Mouse (Mus musculus) left cerebral cortex, adult 11 months (tissue): ENCODE results near the gene Ctu2.

Source experiments
- DNase-seq: peaks from one replicate; pipeline ENCODE4 v3.0.0; 2022; ENCODE audit warnings: low spot score

The Ctu2 gene

GRCm38 (mm10) chr8:122475580-122476320 is at the start of gene Ctu2, which contains the start of gene Rnf166:
Gene Ctu2, plus strand, starts transcription at chr8:122476143.
Gene Rnf166, minus strand, starts transcription at chr8:122476064.
- DNase-seq: peak; percentile 85

DNA sequence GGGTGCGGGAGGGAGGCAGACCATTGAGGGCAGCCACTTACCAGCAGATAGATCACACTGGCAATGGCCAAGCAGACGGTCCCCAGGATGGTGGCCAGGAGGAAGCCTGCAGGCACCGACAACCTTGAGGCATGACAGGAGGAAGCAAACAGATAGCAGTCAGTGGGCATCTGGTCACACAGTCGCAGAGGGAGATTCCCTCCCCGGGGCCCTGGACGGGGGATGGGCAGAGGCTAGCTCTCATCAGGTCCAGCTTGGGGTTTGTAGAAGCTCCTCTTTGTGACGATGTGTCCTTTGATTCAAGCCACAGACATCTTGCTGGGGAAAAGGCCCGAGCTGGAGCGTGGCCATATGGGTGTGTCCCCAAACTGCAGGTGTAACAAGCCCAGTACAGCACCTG is 49.8 kb upstream of the Ctu2 start:
- DNase-seq: no peak

- no peak for DNase-seq
Observed at GRCm38 (mm10) chr8:122427607-122428006, 48.3 kb upstream of the Ctu2 start.

DNA sequence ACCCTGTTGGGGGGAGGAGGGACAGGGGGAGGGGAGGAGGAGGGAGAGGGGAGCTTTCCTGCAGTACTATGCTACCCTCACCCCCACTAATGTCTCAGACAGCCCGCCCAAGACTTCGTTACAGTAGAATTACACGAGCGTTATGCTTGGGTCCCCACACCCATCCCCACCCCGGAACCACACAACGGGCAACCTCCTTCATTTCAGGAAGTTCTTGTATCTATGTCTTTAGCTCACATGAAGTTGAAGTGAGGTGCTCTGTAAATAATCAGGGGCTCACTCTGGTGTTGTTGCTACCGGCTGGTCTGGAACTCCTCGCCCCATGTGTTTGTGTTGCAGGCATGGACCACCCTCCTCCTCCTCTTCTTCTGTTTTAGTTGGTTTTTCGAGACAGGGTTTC is 47.8 kb upstream of the Ctu2 start:
- DNase-seq: no peak

DNA sequence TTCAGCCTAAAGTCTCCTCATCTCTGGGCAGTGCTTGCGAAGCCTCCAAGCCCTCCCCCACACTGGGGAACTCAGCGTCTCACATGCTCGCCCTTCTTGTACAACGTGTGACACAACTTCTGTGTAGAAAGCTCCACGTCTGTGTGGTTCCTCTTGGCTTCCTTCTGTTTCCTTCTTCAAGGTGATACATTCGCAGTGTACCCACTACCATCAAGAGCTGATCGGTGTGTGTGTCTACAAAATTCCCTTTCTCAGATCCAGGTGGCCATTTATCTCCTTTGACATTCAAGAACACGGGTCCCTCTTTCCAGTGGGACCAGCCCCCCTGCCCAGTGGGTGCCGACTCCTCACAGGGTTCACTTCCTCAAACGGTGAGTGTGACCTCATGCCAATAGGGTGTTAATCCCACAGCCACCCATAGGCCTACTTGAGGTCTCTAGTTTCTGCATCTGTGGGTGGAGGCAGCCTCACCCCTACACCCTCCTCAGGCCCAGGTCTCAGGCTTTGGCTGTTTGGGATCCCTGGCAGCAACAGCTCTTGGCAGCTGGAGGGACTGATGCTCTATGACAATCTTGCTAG is 45.8 kb upstream of the Ctu2 start:
- no peak for DNase-seq

- DNase-seq: no peak
Observed at GRCm38 (mm10) chr8:122430646-122431045, 45.3 kb upstream of the Ctu2 start.

DNA sequence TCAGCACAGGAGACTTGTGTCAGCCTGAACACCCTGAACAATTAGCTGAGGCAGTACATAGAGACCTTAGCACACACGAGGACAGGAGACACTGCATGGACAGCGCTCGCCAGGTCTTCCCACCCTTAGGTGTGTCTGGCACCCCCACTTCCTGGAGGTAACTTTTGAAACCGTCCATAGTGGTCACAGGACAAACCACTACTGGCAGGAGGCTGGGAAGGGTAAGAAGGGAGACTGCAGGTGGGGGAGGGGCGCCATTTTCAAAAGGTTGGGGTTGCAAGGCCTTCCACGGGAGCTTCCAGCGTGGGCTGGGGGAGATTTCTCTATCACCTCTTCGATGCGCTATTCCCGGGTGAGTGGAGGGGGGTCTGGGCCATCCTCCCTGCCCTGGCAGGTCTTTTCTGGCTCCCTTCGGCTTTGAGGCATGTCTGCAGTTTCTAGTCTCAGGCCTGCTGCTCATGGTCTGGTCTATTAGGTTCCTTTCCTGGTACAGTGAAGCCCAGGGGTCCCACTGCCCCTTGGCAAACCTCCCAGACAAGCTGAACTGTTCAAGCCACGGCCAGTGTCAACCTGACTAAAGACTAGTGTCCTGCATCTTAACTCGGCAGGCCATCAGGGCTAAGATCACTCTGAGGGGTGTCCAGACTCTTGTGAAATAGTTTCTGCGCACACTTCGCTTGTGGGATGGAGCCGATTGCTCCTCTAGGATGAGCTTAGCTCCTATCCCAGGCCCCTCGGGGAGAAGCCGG is 44.1 kb upstream of the Ctu2 start:
- DNase-seq: no peak

- no peak for DNase-seq
Observed at GRCm38 (mm10) chr8:122432443-122433268, 43.3 kb upstream of the Ctu2 start, which contains the start of gene Cyba. Gene Cyba, minus strand, starts transcription at chr8:122432930.

- no peak for DNase-seq
Observed at GRCm38 (mm10) chr8:122433269-122433905, 42.6 kb upstream of the Ctu2 start.

DNA sequence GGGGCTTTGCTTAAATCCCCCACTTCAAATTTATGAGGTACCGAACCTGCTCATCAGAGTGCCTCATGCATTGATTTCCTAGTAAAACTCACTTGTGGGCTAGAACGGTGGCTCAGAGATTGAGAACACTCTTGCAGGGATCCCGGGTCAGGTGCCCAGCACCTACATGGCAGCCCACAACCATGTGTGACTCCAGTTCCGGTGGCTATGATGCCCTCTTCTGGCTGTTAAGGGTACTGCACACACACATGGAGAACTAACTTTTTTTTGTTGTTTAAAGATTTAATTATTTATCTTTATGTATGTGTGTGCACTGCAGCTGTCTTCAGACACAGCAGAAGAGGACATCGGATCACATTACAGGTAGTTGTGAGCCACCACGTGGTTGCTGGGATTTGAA is 40.6 kb upstream of the Ctu2 start:
- DNase-seq: no peak

- no peak for DNase-seq
Observed at GRCm38 (mm10) chr8:122436146-122436545, 39.8 kb upstream of the Ctu2 start.

DNA sequence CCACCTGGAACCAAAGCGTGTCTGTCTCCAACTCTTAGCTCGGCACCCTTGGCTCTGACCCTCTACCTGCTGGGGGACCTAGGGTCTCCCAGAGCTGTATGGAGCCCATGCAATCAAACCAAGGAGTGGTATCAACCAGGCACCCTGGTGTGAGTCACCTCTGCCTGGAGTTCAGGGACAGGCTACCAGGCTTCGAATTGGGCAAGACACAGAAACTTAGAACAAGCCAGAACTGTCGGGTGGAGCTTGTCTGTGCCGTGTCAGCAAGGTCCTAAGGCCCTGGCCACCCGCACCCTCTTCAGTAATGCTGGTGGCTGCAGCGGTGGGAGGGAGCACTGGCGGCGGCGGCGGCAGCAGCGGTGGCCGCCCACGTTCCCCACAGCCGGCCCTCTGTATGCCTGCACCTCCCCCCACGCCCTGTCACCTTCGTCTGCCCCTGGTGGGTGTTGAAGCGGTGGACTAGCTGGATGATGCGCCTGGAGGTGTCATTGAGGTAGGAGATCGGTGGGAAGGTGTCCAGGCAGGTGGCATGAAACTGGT is 39.3 kb upstream of the Ctu2 start:
- DNase-seq: no peak

DNA sequence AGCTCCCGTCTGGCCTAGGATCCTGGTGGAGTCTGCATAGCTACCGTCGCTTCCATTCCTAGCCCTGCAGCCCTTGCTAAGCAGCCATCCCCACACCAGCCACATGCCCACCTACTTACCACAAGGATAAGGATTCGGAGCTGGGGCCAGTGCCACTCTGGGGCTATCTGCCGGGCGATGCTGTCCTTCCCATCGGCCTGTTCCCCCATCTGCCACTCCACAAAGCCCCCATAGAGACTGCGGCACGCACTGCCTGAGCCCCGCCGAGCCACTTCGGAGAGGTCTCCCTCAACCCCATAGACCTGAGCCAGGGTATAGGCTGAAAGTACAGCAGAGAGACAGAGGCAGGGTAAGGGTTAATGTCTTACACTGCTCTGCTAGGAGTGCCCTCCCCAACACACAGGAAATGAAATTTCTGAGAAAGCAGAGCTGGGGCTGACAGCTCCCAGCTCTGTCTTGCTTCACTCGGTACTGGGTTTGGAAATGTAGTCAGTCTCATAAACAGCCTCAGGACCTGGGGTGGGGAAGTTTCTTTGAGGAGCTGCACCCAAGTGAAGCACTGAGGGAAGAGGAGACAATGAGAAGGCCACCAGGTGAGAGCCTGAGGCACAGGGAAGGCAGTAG is 38.1 kb upstream of the Ctu2 start:
- DNase-seq: no peak

DNA sequence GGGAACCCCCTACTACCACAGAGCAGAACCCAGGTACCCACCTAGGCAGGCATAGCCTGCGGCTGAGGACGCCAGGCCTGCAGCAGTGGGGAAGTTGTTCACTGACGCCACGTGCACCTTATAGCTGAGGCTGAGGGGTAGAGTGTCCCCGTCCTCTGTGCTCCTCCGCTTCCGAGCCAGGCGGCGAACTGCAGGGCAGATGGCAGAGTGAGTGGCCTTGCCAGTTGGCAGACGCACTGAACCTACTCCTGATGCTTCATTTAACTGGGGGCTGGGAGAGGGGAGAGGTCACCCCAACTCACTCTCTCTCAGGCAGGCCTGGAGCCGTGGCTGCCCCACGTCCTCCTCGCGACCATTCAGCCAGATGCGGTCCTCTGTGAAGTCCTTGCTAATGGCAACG is 36.6 kb upstream of the Ctu2 start:
- no peak for DNase-seq

GRCm38 (mm10) chr8:122441326-122441725 is 34.6 kb upstream of the Ctu2 start:
- no peak for DNase-seq

GRCm38 (mm10) chr8:122442356-122442755 is 33.6 kb upstream of the Ctu2 start:
- no peak for DNase-seq

DNA sequence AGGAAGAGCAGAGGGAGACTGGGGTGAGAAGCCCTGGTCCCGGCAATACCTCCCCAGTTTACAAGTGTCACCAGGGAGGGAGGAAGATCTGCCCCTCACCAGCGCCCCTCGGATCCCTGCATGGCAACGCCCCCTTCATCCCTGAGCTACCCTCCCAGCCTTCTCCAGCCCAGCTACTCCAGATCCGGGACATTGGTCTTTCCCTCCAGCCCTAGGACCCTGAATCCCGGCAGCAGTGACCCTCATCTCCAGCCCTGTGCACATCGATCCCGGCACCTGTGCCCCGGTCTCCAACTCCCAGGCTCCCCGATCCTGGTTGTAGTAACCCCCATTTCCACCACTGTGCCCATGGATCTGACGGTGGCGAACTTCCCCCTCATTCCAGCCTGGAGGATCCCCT is 33.2 kb upstream of the Ctu2 start:
- no peak for DNase-seq

DNA sequence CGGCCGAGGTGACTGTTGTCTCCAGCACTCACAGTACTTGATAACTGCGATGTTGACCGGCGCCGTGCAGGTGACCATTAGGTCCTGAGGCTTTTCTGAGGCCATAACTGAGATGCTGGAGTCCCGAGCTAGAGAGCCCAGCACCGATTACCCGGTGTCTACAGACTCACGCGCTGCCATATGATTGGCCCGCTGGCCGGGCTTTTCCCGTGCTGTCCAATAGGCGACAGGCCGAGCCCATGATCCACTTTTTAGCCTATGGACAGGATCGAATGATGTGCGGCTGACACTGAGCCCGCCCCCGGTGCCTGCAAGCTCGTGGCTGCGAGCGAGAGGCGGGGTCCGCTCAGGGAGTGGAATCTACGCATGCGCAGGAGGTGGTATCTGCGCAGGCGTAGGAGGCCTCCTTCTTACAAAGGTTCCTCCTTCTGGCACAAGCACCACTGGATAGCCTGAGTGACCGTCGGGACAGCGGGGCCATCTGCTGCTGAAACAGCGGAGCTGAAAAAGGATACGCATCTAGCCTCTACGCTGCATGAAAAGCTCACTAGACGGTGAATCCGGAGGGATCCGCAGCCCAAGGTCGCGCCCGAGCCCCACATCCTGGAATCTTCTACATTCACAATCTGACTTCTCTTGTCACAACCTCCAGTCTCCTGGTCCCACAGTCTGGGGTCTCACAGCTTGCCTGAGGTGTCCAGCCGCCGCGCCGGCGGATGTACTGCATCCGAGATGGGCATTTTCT is 32.5 kb upstream of the Ctu2 start, which contains the start of gene Mvd:
TSS of gene Mvd (minus strand) at position 161 of the 745 bp plus-strand sequence.
- DNase-seq: peak; percentile 99

DNA sequence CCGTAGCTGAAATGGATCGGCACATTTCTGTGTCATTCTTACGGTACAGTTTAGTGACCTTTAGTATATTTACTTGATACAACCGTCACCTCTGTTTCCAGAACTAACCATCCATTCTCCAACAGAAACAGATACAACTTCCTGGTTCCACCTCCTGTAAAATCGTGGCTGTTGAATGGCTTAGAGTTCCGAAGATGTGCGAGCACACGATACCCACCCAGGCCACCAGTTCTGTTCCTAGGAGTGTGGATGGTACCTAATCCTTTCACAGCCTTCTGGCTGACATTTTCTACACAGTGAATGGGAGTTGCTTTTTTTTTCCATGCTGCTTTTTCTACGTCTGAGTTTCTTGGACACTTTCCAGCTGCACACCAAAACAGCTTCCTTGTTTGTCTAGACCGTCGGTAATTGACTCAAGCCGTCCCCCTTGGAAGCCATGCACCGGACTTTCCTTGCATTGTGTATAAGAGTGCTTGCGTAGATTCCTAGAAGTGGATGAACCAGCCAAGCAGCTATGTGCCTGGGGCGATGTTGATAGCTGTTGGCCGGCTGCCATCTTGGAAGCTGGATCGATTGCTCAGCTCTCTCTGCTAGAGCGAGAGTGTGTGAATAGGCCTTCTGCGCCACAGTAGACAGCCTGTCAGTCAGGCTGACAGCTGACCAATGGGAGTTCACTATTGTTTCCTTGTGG is 31.7 kb upstream of the Ctu2 start:
- peak; percentile 74 for DNase-seq
